Mouse (Mus musculus) cerebellum, adult 2 months (tissue): ENCODE results near the gene Grap. TPM values are rescaled to one million over a fixed set of nuclear protein-coding genes. Genes with fewer than 3 reads are reported as not detected.
A peak's percentile ranks its signal among the peaks of the same experiment; 100 is the strongest.

Source experiments
- DNase-seq, 2 experiments: peaks; one replicate each; pipeline ENCODE4 v3.0.0; 2021
- H3K27ac ChIP-seq: fragments of 200-500 bp; 2 replicates; pipeline ENCODE4 v1.5.1; 2012; ENCODE audit warnings: low read length, control low read depth, inconsistent platforms; ENCODE audit not compliant: insufficient read depth
- H3K27me3 ChIP-seq: fragments of 200-500 bp; 2 replicates; pipeline ENCODE4 v1.6.1; 2012; ENCODE audit warnings: inconsistent platforms, mild to moderate bottlenecking, low read length, moderate library complexity; ENCODE audit not compliant: control insufficient read depth, insufficient read depth
- H3K4me1 ChIP-seq: fragments of 200-500 bp; 2 replicates; pipeline ENCODE4 v1.6.1; 2011; ENCODE audit warnings: low read length; ENCODE audit not compliant: control insufficient read depth, insufficient read depth
- H3K4me3 ChIP-seq: fragments of 200-500 bp; replicated peaks from 2 replicates; pipeline ENCODE3; 2011; ENCODE audit warnings: mild to moderate bottlenecking, low read depth, low read length, control low read depth; ENCODE audit not compliant: insufficient read depth
- CTCF ChIP-seq: fragments of 200-500 bp; IDR thresholded peaks from 2 replicates; pipeline ENCODE4 v1.5.1; 2011; ENCODE audit warnings: low read depth, mild to moderate bottlenecking, control low read depth, low read length, moderate library complexity, borderline replicate concordance; ENCODE audit not compliant: insufficient read depth
- POLR2A ChIP-seq: fragments of 200-500 bp; IDR thresholded peaks from 2 replicates; pipeline ENCODE4 v1.6.1; 2011; ENCODE audit warnings: low read length, control low read depth, borderline replicate concordance; ENCODE audit not compliant: insufficient read depth
- WGBS: fragments of 180-500 bp; shearing (Covaris S2); methylation state at CpG from one replicate; pipeline ENCODE4 v1.1.7; 2018; 5-methylcytosine and 5-hydroxymethylcytosine counted together
- polyA plus RNA-seq: library from polyadenylated mRNA; depleted of rRNA; stranded (reverse); fragments of >200 nt; gene quantifications from 2 replicates; pipeline ENCODE4 v1.2.3, GENCODE M21; 2012

Gene Grap
- polyA plus RNA-seq, 1 experiment = 5.4 TPM

DNA sequence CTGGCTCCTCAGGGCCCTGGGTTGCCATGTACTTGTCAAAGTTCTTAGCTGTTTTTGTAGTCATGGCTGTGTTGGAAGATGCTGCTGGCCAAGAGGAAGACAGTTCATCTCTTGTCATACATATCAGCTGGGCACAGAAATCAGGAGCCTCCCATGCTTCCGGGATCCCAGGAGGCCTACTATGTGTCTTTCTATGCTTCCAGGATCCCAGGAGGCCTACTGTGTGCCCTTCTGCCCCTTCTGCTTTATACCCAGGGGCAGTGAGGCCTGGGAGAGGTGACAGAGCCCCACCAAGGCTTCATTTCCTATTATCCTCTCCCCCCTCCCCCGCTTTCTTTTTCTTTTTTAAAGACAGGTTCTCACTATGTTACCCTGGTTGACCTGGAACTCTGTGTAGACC is 52.5 kb downstream of the Grap start:
- peaks cover 10% of the 10 kb centered on the region for H3K4me1 ChIP-seq
- TF ChIP-seq POLR2A = no peak
- TF ChIP-seq CTCF = no peak
- WGBS = 86% methylated on average over 2 of the region's 2 CpGs
- H3K4me3 ChIP-seq = no peak overlapping the region
- no peak overlapping the region for H3K27ac ChIP-seq
- no peak for DNase-seq
- H3K27me3 ChIP-seq = no peaks in the 10 kb centered on the region

DNA sequence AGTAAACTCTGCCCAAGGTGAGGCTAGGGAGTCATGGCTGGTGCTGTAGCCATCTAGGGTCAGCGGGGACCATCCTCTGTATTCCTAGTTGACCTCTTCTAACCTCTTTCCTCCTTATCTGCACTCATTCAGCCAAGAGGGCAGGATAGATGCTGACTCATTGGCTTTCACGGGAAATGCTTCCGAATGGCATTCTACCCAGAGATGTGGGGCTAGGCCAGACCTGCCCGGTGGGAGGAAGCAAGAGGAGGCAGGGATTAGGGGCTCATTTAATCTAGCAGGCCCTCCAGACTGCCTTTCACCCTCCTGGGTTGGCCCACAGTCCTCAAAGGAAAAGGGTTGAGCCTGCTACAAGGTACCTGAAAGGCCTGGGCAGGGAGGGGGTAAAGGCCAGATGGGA is 53.2 kb downstream of the Grap start:
- WGBS = 87% methylated on average over 4 of the region's 4 CpGs
- DNase-seq = no peak
- no peak overlapping the region for H3K27ac ChIP-seq

GRCm38 (mm10) chr11:61708928-61709327 is 55.9 kb downstream of the Grap start:
- Histone ChIP-seq H3K27ac (no peak overlapping the region), H3K4me1 (no peaks in the 10 kb centered on the region), H3K27me3 (no peaks in the 10 kb centered on the region), H3K4me3 (no peak overlapping the region)
- DNase-seq = no peak
- 95% methylated on average over 3 of the region's 3 CpGs for WGBS
- TF ChIP-seq POLR2A (no peak), CTCF (no peak)

More for the DNA sequence above, 53.2 kb downstream of the Grap start:
- peaks cover 8% of the 10 kb centered on the region for H3K4me1 ChIP-seq
- no peaks in the 10 kb centered on the region for H3K27me3 ChIP-seq
- H3K4me3 ChIP-seq = no peak overlapping the region
- TF ChIP-seq POLR2A (no peak), CTCF (no peak)

DNA sequence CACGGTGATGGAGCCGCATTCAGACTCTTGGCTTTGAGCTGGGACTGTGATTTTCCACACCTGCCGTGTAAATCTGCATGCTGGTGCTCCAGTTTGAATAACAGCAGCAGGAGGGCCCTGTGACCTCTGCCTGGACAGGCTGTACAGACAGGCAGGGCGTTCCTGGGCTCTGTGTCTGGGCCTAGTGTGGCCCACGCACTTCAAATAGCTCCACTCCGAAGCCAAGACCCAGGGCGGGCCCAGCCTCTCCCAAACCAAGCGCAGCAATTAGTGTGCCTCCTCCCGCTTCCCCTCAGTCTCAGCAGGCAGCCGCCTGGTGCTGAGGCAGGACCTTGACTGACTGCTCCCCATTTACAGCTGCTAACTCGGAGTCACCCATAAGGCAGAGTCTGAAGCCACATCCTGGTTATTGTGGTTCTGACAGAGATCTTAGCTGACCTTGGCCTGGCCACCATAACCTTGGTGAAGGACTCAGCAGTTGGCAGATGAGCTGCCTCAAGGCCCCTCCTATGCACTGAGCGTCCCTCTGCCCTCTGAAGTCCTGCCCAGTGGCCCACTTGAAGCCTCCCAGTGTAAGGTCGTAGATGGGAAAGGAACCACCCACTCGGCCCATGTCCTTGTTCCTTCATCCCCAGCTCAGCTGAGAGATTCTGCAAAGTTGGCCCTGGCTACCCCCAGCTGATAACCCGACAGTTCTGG is 60.2 kb downstream of the Grap start:
- WGBS = 86% methylated on average over 15 of the region's 15 CpGs
- Histone ChIP-seq H3K27me3 (no peaks in the 10 kb centered on the region), H3K4me3 (no peak overlapping the region), H3K4me1 (no peaks in the 10 kb centered on the region), H3K27ac (no peak overlapping the region)
- TF ChIP-seq CTCF (no peak), POLR2A (no peak)
- DNase-seq = no peak

GRCm38 (mm10) chr11:61714346-61715117 is 61.5 kb downstream of the Grap start:
- Histone ChIP-seq H3K4me1 (no peaks in the 10 kb centered on the region), H3K27ac (no peak overlapping the region), H3K27me3 (no peaks in the 10 kb centered on the region), H3K4me3 (no peak overlapping the region)
- TF ChIP-seq CTCF = peak; percentile 98
- no peak for TF ChIP-seq POLR2A
- DNase-seq = peak; percentile 76 to 81
- WGBS = 45% methylated on average over 11 of the region's 11 CpGs

DNA sequence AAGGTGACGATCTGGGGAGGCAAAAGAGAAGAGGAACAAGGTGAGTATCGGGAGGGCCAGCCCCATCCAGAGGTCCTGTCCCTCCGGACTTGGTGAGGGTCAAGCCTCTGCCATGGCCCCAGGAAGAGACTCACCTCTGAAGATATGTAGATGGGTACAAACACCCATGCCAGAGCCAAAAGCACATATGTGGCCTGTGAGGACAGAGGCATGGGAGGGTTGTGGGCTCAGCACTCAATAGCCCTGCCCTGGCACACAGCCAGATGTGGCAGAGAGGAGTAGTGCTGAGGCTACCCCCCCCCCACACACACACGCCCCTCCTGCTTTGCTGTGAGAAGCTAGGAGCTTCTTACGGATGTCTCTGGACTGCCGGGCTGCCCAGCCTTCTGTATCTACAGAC is 62.1 kb downstream of the Grap start:
- no peaks in the 10 kb centered on the region for H3K4me1 ChIP-seq
- H3K27ac ChIP-seq = no peak overlapping the region
- H3K4me3 ChIP-seq = no peak overlapping the region
- WGBS = 54% methylated on average over 6 of the region's 6 CpGs
- no peak for TF ChIP-seq POLR2A
- no peak for TF ChIP-seq CTCF
- peak in 1 of 2 experiments; percentile 28 for DNase-seq
- no peaks in the 10 kb centered on the region for H3K27me3 ChIP-seq

- no peak for TF ChIP-seq POLR2A
- no peak for TF ChIP-seq CTCF
- H3K4me1 ChIP-seq = no peaks in the 10 kb centered on the region
- no peaks in the 10 kb centered on the region for H3K27me3 ChIP-seq
- H3K4me3 ChIP-seq = no peak overlapping the region
- WGBS = 58% methylated on average over 5 of the region's 5 CpGs
- H3K27ac ChIP-seq = no peak overlapping the region
- no peak for DNase-seq
These were observed 64.9 kb downstream of the Grap start for GRCm38 (mm10) chr11:61717990-61718389.

DNA sequence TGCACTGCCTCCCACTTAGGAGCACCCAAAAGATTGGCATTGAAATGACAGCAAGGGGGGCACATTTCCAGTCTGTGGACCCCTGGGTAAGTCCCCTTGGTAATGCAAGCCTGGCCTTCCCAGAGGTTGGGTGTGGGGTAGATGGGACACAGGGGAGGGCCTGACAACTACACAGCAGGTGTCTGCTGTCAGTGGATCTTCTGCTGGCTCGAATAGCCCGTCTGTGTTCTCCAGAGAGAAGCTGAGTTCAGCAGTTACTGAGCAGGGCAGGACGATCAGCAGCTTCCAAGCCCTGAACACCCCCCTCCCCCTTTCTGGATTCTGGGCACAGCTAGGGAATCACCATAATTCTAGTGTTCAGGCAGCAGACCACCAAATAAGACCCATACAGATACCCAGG is 66.3 kb downstream of the Grap start:
- H3K27me3 ChIP-seq = no peaks in the 10 kb centered on the region
- WGBS = 46% methylated on average over 3 of the region's 3 CpGs
- H3K27ac ChIP-seq = no peak overlapping the region
- no peak for TF ChIP-seq CTCF
- TF ChIP-seq POLR2A = no peak
- no peak for DNase-seq
- no peaks in the 10 kb centered on the region for H3K4me1 ChIP-seq
- H3K4me3 ChIP-seq = no peak overlapping the region
